Mouse (Mus musculus): Measurements from ENCODE around the gene Cadm1. TPM values are rescaled to one million over a fixed set of nuclear protein-coding genes. Genes with fewer than 3 reads are reported as not detected.

Cadm1 gene
- polyA plus RNA-seq, 1 experiment = 9.3 TPM

- Histone ChIP-seq H3K36me3 (ENCODE audit: control insufficient read depth, insufficient read depth) (no peaks in the 10 kb centered on the region), H3ac (ENCODE audit: control insufficient read depth, insufficient read length) (no peak overlapping the region), H3K4me2 (ENCODE audit: low read depth) (no peak overlapping the region), H3K79me2 (ENCODE audit: control insufficient read depth, insufficient read depth) (no peaks in the 10 kb centered on the region), H3K4me3 (no peak overlapping the region), H3K27me3 (ENCODE audit: control insufficient read depth, insufficient read depth, insufficient read length) (no peaks in the 10 kb centered on the region)
- TF ChIP-seq SRF (IDR thresholded peaks at IDR 0.05; ENCODE audit: control insufficient read depth, insufficient read length, low read depth) = no peak
- no peak for TF ChIP-seq POLR2AphosphoS2 (IDR thresholded peaks at IDR 0.05; ENCODE audit: insufficient read length, low read depth)
- TF ChIP-seq TCF3 (IDR thresholded peaks at IDR 0.05; ENCODE audit: insufficient read length, low read depth) = no peak
- TF ChIP-seq CEBPB (IDR thresholded peaks at IDR 0.05; ENCODE audit: insufficient read depth, poor library complexity, severe bottlenecking) = no peak
- no peak for TF ChIP-seq E2F4 (IDR thresholded peaks at IDR 0.05; ENCODE audit: insufficient read depth)
- TF ChIP-seq POLR2A (IDR thresholded peaks at IDR 0.05; ENCODE audit: insufficient read length, low read depth) = no peak
- no peak for TF ChIP-seq REST (IDR thresholded peaks at IDR 0.05; ENCODE audit: insufficient read depth, insufficient read length)
- no peak for TF ChIP-seq MYOG (IDR thresholded peaks at IDR 0.05; ENCODE audit: control insufficient read depth in 1 of 3, insufficient read depth in 1 of 3, insufficient read length in 2 of 3, low read depth in 2 of 3)
- no peak for TF ChIP-seq TCF12 (IDR thresholded peaks at IDR 0.05; ENCODE audit: insufficient read depth, poor library complexity, severe bottlenecking)
- TF ChIP-seq USF1 (IDR thresholded peaks at IDR 0.05; ENCODE audit: low read depth) = no peak
- no peak for TF ChIP-seq MYOD1 (IDR thresholded peaks at IDR 0.05; ENCODE audit: control insufficient read depth in 1 of 3, insufficient read length in 2 of 3, low read depth in 2 of 3)
- no peak for TF ChIP-seq MAX (IDR thresholded peaks at IDR 0.05; ENCODE audit: low read depth)
These were observed 177.4 kb downstream of the Cadm1 start for GRCm38 (mm10) chr9:47707326-47707725.

GRCm38 (mm10) chr9:47708299-47708698 lies 178.3 kb downstream of the Cadm1 start:
- Histone ChIP-seq H3K36me3 (ENCODE audit: control insufficient read depth, insufficient read depth) (no peaks in the 10 kb centered on the region), H3ac (ENCODE audit: control insufficient read depth, insufficient read length) (no peak overlapping the region), H3K4me3 (no peak overlapping the region), H3K27me3 (ENCODE audit: control insufficient read depth, insufficient read depth, insufficient read length) (no peaks in the 10 kb centered on the region), H3K79me2 (ENCODE audit: control insufficient read depth, insufficient read depth) (no peaks in the 10 kb centered on the region), H3K4me2 (ENCODE audit: low read depth) (no peak overlapping the region)
- no peak for TF ChIP-seq TCF12 (IDR thresholded peaks at IDR 0.05; ENCODE audit: insufficient read depth, poor library complexity, severe bottlenecking)
- TF ChIP-seq REST (IDR thresholded peaks at IDR 0.05; ENCODE audit: insufficient read depth, insufficient read length) = no peak
- no peak for TF ChIP-seq USF1 (IDR thresholded peaks at IDR 0.05; ENCODE audit: low read depth)
- no peak for TF ChIP-seq POLR2AphosphoS2 (IDR thresholded peaks at IDR 0.05; ENCODE audit: insufficient read length, low read depth)
- TF ChIP-seq MYOD1 (IDR thresholded peaks at IDR 0.05; ENCODE audit: control insufficient read depth in 1 of 3, insufficient read length in 2 of 3, low read depth in 2 of 3) = no peak
- no peak for TF ChIP-seq POLR2A (IDR thresholded peaks at IDR 0.05; ENCODE audit: insufficient read length, low read depth)
- no peak for TF ChIP-seq E2F4 (IDR thresholded peaks at IDR 0.05; ENCODE audit: insufficient read depth)
- no peak for TF ChIP-seq TCF3 (IDR thresholded peaks at IDR 0.05; ENCODE audit: insufficient read length, low read depth)
- TF ChIP-seq MYOG (IDR thresholded peaks at IDR 0.05; ENCODE audit: control insufficient read depth in 1 of 3, insufficient read depth in 1 of 3, insufficient read length in 2 of 3, low read depth in 2 of 3) = no peak
- TF ChIP-seq SRF (IDR thresholded peaks at IDR 0.05; ENCODE audit: control insufficient read depth, insufficient read length, low read depth) = no peak
- no peak for TF ChIP-seq CEBPB (IDR thresholded peaks at IDR 0.05; ENCODE audit: insufficient read depth, poor library complexity, severe bottlenecking)
- TF ChIP-seq MAX (IDR thresholded peaks at IDR 0.05; ENCODE audit: low read depth) = no peak

- Histone ChIP-seq H3K36me3 (ENCODE audit: control insufficient read depth, insufficient read depth) (no peaks in the 10 kb centered on the region), H3ac (ENCODE audit: control insufficient read depth, insufficient read length) (no peak overlapping the region), H3K4me2 (ENCODE audit: low read depth) (no peak overlapping the region), H3K4me3 (no peak overlapping the region), H3K27me3 (ENCODE audit: control insufficient read depth, insufficient read depth, insufficient read length) (no peaks in the 10 kb centered on the region), H3K79me2 (ENCODE audit: control insufficient read depth, insufficient read depth) (no peaks in the 10 kb centered on the region)
- TF ChIP-seq SRF (IDR thresholded peaks at IDR 0.05; ENCODE audit: control insufficient read depth, insufficient read length, low read depth) (no peak), MAX (IDR thresholded peaks at IDR 0.05; ENCODE audit: low read depth) (no peak), E2F4 (IDR thresholded peaks at IDR 0.05; ENCODE audit: insufficient read depth) (no peak), MYOD1 (IDR thresholded peaks at IDR 0.05; ENCODE audit: control insufficient read depth in 1 of 3, insufficient read length in 2 of 3, low read depth in 2 of 3) (no peak), MYOG (IDR thresholded peaks at IDR 0.05; ENCODE audit: control insufficient read depth in 1 of 3, insufficient read depth in 1 of 3, insufficient read length in 2 of 3, low read depth in 2 of 3) (no peak), USF1 (IDR thresholded peaks at IDR 0.05; ENCODE audit: low read depth) (no peak), POLR2A (IDR thresholded peaks at IDR 0.05; ENCODE audit: insufficient read length, low read depth) (no peak), CEBPB (IDR thresholded peaks at IDR 0.05; ENCODE audit: insufficient read depth, poor library complexity, severe bottlenecking) (no peak), TCF3 (IDR thresholded peaks at IDR 0.05; ENCODE audit: insufficient read length, low read depth) (no peak), TCF12 (IDR thresholded peaks at IDR 0.05; ENCODE audit: insufficient read depth, poor library complexity, severe bottlenecking) (no peak), REST (IDR thresholded peaks at IDR 0.05; ENCODE audit: insufficient read depth, insufficient read length) (no peak), POLR2AphosphoS2 (IDR thresholded peaks at IDR 0.05; ENCODE audit: insufficient read length, low read depth) (no peak)
These were observed 181.0 kb downstream of the Cadm1 start for GRCm38 (mm10) chr9:47710946-47711345.

GRCm38 (mm10) chr9:47714541-47714940 lies 184.6 kb downstream of the Cadm1 start:
- no peak overlapping the region for H3ac ChIP-seq (ENCODE audit: control insufficient read depth, insufficient read length)
- TF ChIP-seq MYOD1 (IDR thresholded peaks at IDR 0.05; ENCODE audit: control insufficient read depth in 1 of 3, insufficient read length in 2 of 3, low read depth in 2 of 3) (no peak), MAX (IDR thresholded peaks at IDR 0.05; ENCODE audit: low read depth) (no peak), CEBPB (IDR thresholded peaks at IDR 0.05; ENCODE audit: insufficient read depth, poor library complexity, severe bottlenecking) (no peak), POLR2A (IDR thresholded peaks at IDR 0.05; ENCODE audit: insufficient read length, low read depth) (no peak), POLR2AphosphoS2 (IDR thresholded peaks at IDR 0.05; ENCODE audit: insufficient read length, low read depth) (no peak), USF1 (IDR thresholded peaks at IDR 0.05; ENCODE audit: low read depth) (no peak)
- H3K36me3 ChIP-seq (ENCODE audit: control insufficient read depth, insufficient read depth) = no peaks in the 10 kb centered on the region
- no peak overlapping the region for H3K4me2 ChIP-seq (ENCODE audit: low read depth)
- H3K27me3 ChIP-seq (ENCODE audit: control insufficient read depth, insufficient read depth, insufficient read length) = no peaks in the 10 kb centered on the region
- no peak overlapping the region for H3K4me3 ChIP-seq
- H3K79me2 ChIP-seq (ENCODE audit: control insufficient read depth, insufficient read depth) = no peaks in the 10 kb centered on the region

- no peak overlapping the region for H3ac ChIP-seq (ENCODE audit: control insufficient read depth, insufficient read length)
- H3K4me3 ChIP-seq = no peak overlapping the region
- H3K4me2 ChIP-seq (ENCODE audit: low read depth) = no peak overlapping the region
- TF ChIP-seq POLR2AphosphoS2 (IDR thresholded peaks at IDR 0.05; ENCODE audit: insufficient read length, low read depth) (no peak), MYOG (IDR thresholded peaks at IDR 0.05; ENCODE audit: control insufficient read depth in 1 of 3, insufficient read depth in 1 of 3, insufficient read length in 2 of 3, low read depth in 2 of 3) (no peak), MAX (IDR thresholded peaks at IDR 0.05; ENCODE audit: low read depth) (no peak), TCF12 (IDR thresholded peaks at IDR 0.05; ENCODE audit: insufficient read depth, poor library complexity, severe bottlenecking) (no peak), REST (IDR thresholded peaks at IDR 0.05; ENCODE audit: insufficient read depth, insufficient read length) (no peak), SRF (IDR thresholded peaks at IDR 0.05; ENCODE audit: control insufficient read depth, insufficient read length, low read depth) (no peak), MYOD1 (IDR thresholded peaks at IDR 0.05; ENCODE audit: control insufficient read depth in 1 of 3, insufficient read length in 2 of 3, low read depth in 2 of 3) (no peak), TCF3 (IDR thresholded peaks at IDR 0.05; ENCODE audit: insufficient read length, low read depth) (no peak), CEBPB (IDR thresholded peaks at IDR 0.05; ENCODE audit: insufficient read depth, poor library complexity, severe bottlenecking) (no peak), POLR2A (IDR thresholded peaks at IDR 0.05; ENCODE audit: insufficient read length, low read depth) (no peak), USF1 (IDR thresholded peaks at IDR 0.05; ENCODE audit: low read depth) (no peak), E2F4 (IDR thresholded peaks at IDR 0.05; ENCODE audit: insufficient read depth) (no peak)
- H3K79me2 ChIP-seq (ENCODE audit: control insufficient read depth, insufficient read depth) = no peaks in the 10 kb centered on the region
- no peaks in the 10 kb centered on the region for H3K27me3 ChIP-seq (ENCODE audit: control insufficient read depth, insufficient read depth, insufficient read length)
- H3K36me3 ChIP-seq (ENCODE audit: control insufficient read depth, insufficient read depth) = no peaks in the 10 kb centered on the region
These were observed 185.4 kb downstream of the Cadm1 start for GRCm38 (mm10) chr9:47715415-47715814.
